Mouse (Mus musculus): ENCODE data around the gene Pphln1. TPM values are rescaled to one million over a fixed set of nuclear protein-coding genes. Genes with fewer than 3 reads are reported as not detected.
"Not testable (repeated sequence)": the region's sequence is repeated elsewhere in the genome, so short reads cannot be mapped to it uniquely, and the experiment has no call there.

Pphln1 gene
- polyA plus RNA-seq (2017; shearing (Covaris generic)), result 10 to 100 TPM; 26.4 to 47.1 (median 37.0) TPM

- peak; percentile 90 for ATAC-seq
Observed at GRCm38 (mm10) chr15:93397826-93398698, at the start of gene Pphln1, which contains the start of gene Zcrb1. TSS of gene Pphln1 (plus strand) at chr15:93398350. TSS of gene Zcrb1 (minus strand) at chr15:93398334.

- no peak for ATAC-seq
Observed at GRCm38 (mm10) chr15:93358346-93359095, 39.6 kb upstream of the Pphln1 start.

- ATAC-seq, result no peak
Observed at GRCm38 (mm10) chr15:93365561-93365960, 32.6 kb upstream of the Pphln1 start.

GRCm38 (mm10) chr15:93368558-93368957 is 29.6 kb upstream of the Pphln1 start:
- no peak for ATAC-seq

- no peak for ATAC-seq
Observed at GRCm38 (mm10) chr15:93371838-93372237, 26.3 kb upstream of the Pphln1 start.

GRCm38 (mm10) chr15:93372525-93373119 is 25.5 kb upstream of the Pphln1 start:
- ATAC-seq, result not testable (repeated sequence)

GRCm38 (mm10) chr15:93375696-93376095 is 22.5 kb upstream of the Pphln1 start:
- no peak for ATAC-seq

GRCm38 (mm10) chr15:93379177-93379576 is 19.0 kb upstream of the Pphln1 start:
- peak; percentile 52 for ATAC-seq

- ATAC-seq, result no peak
Observed at GRCm38 (mm10) chr15:93381337-93381736, 16.8 kb upstream of the Pphln1 start.

- no peak for ATAC-seq
Observed at GRCm38 (mm10) chr15:93397269-93397668, 881 bp upstream of the Pphln1 start.

- ATAC-seq, result no peak
Observed at GRCm38 (mm10) chr15:93398699-93399540, 770 bp downstream of the Pphln1 start.

- no peak for ATAC-seq
Observed at GRCm38 (mm10) chr15:93401446-93401845, 3.3 kb downstream of the Pphln1 start.

GRCm38 (mm10) chr15:93402730-93403129 is 4.6 kb downstream of the Pphln1 start:
- no peak for ATAC-seq

GRCm38 (mm10) chr15:93404849-93405248 is 6.7 kb downstream of the Pphln1 start:
- no peak for ATAC-seq

- ATAC-seq, result peak; percentile 76
Observed at GRCm38 (mm10) chr15:93405446-93405986, 7.4 kb downstream of the Pphln1 start.

- ATAC-seq, result no peak
Observed at GRCm38 (mm10) chr15:93406492-93406891, 8.3 kb downstream of the Pphln1 start.

GRCm38 (mm10) chr15:93412445-93412844 is 14.3 kb downstream of the Pphln1 start:
- no peak for ATAC-seq

- ATAC-seq, result no peak
Observed at GRCm38 (mm10) chr15:93414456-93414855, 16.3 kb downstream of the Pphln1 start.

GRCm38 (mm10) chr15:93416300-93416699 is 18.1 kb downstream of the Pphln1 start:
- ATAC-seq, result no peak

GRCm38 (mm10) chr15:93420596-93420995 is 22.4 kb downstream of the Pphln1 start:
- ATAC-seq, result no peak

- no peak for ATAC-seq
Observed at GRCm38 (mm10) chr15:93422537-93422936, 24.4 kb downstream of the Pphln1 start.

GRCm38 (mm10) chr15:93433811-93434210 is 35.7 kb downstream of the Pphln1 start:
- ATAC-seq, result no peak
